Mouse (Mus musculus): Measurements from ENCODE around the gene 1700017D01Rik. TPM values are rescaled to one million over a fixed set of nuclear protein-coding genes. Genes with fewer than 3 reads are reported as not detected.

The 1700017D01Rik gene
- polyA plus RNA-seq (2014; fragmentation: Illumina TruSeq; extraction: RNeasy Lipid Tissue Mini Kit (QIAGEN cat#74804); ENCODE audit: low replicate concordance): not detected

DNA sequence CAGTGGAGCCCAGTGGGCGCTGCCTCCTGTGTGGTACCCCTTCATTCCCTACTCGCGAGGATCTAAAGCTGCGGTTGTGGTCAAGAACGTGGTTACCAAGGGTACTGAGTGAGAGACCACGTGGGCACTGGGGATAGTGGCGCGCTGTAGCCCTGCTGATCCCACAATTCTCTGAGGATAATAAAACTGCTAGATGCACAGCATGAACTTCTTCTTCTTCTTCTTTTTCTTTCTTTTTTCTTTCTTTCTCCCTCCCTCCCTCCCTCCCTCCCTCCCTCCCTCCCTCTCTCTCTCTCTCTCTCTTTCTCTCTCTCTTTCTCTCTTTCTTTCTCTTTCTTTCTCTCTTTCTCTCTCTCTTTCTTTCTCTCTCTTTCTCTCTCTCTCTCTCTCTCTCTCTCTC is at the start of gene 1700017D01Rik:
Gene 1700017D01Rik (minus strand): TSS at position 101 of the 400 bp plus-strand sequence.

GRCm38 (mm10) chr19:11165172-11165571 is 34.5 kb upstream of the 1700017D01Rik start, which contains the start of gene 1700025F22Rik:
TSS of gene 1700025F22Rik (minus strand) at chr19:11165320.

DNA sequence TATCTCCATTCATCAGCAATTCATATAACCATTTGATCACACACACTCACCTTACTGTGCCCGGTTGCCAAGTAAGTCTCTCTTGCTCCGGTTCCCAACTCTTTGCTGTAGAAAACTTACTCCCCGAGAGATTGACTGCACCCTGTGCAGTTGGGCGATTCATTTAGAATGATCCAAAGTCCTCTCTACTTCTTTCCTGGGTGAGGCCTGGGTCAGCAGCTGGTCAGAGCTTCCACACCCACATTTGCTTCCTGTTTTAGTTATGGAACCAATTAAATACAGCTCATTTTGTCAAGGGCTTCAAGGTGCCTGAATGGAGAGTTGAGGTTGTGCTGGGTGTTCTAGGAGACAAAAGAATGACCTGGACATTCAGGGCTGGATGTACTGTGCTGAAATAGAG is 49.7 kb downstream of the 1700017D01Rik start, which contains the start of gene Ms4a8a:
Gene Ms4a8a (minus strand): TSS at position 169 of the 400 bp plus-strand sequence.

Other genes starting within 250 kb of the 1700017D01Rik start
- 1.7 TPM for gene Tmem109, start 248.9 kb downstream of the 1700017D01Rik start, polyA plus RNA-seq (2014; fragmentation: Illumina TruSeq; extraction: RNeasy Lipid Tissue Mini Kit (QIAGEN cat#74804); ENCODE audit: low replicate concordance)
- gene Prpf19, start 235.6 kb downstream of the 1700017D01Rik start, polyA plus RNA-seq (2014; fragmentation: Illumina TruSeq; extraction: RNeasy Lipid Tissue Mini Kit (QIAGEN cat#74804); ENCODE audit: low replicate concordance): 17.9 TPM
- not detected for gene Zp1, start 210.2 kb downstream of the 1700017D01Rik start, polyA plus RNA-seq (2014; fragmentation: Illumina TruSeq; extraction: RNeasy Lipid Tissue Mini Kit (QIAGEN cat#74804); ENCODE audit: low replicate concordance)
- not detected for gene Ptgdr2, start 193.7 kb downstream of the 1700017D01Rik start, polyA plus RNA-seq (2014; fragmentation: Illumina TruSeq; extraction: RNeasy Lipid Tissue Mini Kit (QIAGEN cat#74804); ENCODE audit: low replicate concordance)
- 1.0 TPM for gene Ccdc86, start 181.6 kb downstream of the 1700017D01Rik start, polyA plus RNA-seq (2014; fragmentation: Illumina TruSeq; extraction: RNeasy Lipid Tissue Mini Kit (QIAGEN cat#74804); ENCODE audit: low replicate concordance)
- gene Ms4a10, start 156.2 kb downstream of the 1700017D01Rik start, polyA plus RNA-seq (2014; fragmentation: Illumina TruSeq; extraction: RNeasy Lipid Tissue Mini Kit (QIAGEN cat#74804); ENCODE audit: low replicate concordance): 10.1 TPM
- gene Ms4a15, start 137.6 kb downstream of the 1700017D01Rik start, polyA plus RNA-seq (2014; fragmentation: Illumina TruSeq; extraction: RNeasy Lipid Tissue Mini Kit (QIAGEN cat#74804); ENCODE audit: low replicate concordance): not detected
- gene Ms4a18, start 112.8 kb downstream of the 1700017D01Rik start, polyA plus RNA-seq (2014; fragmentation: Illumina TruSeq; extraction: RNeasy Lipid Tissue Mini Kit (QIAGEN cat#74804); ENCODE audit: low replicate concordance): 106 TPM
- gene Ms4a8a, start 49.8 kb downstream of the 1700017D01Rik start, polyA plus RNA-seq (2014; fragmentation: Illumina TruSeq; extraction: RNeasy Lipid Tissue Mini Kit (QIAGEN cat#74804); ENCODE audit: low replicate concordance): 313 TPM
- gene 1700025F22Rik, start 34.4 kb upstream of the 1700017D01Rik start, polyA plus RNA-seq (2014; fragmentation: Illumina TruSeq; extraction: RNeasy Lipid Tissue Mini Kit (QIAGEN cat#74804); ENCODE audit: low replicate concordance): not detected
- gene Ms4a13, start 65.9 kb upstream of the 1700017D01Rik start, polyA plus RNA-seq (2014; fragmentation: Illumina TruSeq; extraction: RNeasy Lipid Tissue Mini Kit (QIAGEN cat#74804); ENCODE audit: low replicate concordance): not detected
- 118 TPM for gene Ms4a12, start 101.6 kb upstream of the 1700017D01Rik start, polyA plus RNA-seq (2014; fragmentation: Illumina TruSeq; extraction: RNeasy Lipid Tissue Mini Kit (QIAGEN cat#74804); ENCODE audit: low replicate concordance)
- gene Ms4a1, start 135.4 kb upstream of the 1700017D01Rik start, polyA plus RNA-seq (2014; fragmentation: Illumina TruSeq; extraction: RNeasy Lipid Tissue Mini Kit (QIAGEN cat#74804); ENCODE audit: low replicate concordance): 18.9 TPM
- gene Ms4a5, start 153.0 kb upstream of the 1700017D01Rik start, polyA plus RNA-seq (2014; fragmentation: Illumina TruSeq; extraction: RNeasy Lipid Tissue Mini Kit (QIAGEN cat#74804); ENCODE audit: low replicate concordance): not detected
- 5.7 TPM for gene Ms4a14, start 183.6 kb upstream of the 1700017D01Rik start, polyA plus RNA-seq (2014; fragmentation: Illumina TruSeq; extraction: RNeasy Lipid Tissue Mini Kit (QIAGEN cat#74804); ENCODE audit: low replicate concordance)
- gene Ms4a7, start 205.3 kb upstream of the 1700017D01Rik start, polyA plus RNA-seq (2014; fragmentation: Illumina TruSeq; extraction: RNeasy Lipid Tissue Mini Kit (QIAGEN cat#74804); ENCODE audit: low replicate concordance): 28.0 TPM
- 18.4 TPM for gene Ms4a4a, start 244.6 kb upstream of the 1700017D01Rik start, polyA plus RNA-seq (2014; fragmentation: Illumina TruSeq; extraction: RNeasy Lipid Tissue Mini Kit (QIAGEN cat#74804); ENCODE audit: low replicate concordance)

All from small intestine, adult 10 weeks (tissue).